Mouse (Mus musculus) olfactory bulb, adult 2 months (tissue): ENCODE results near the gene Rrp8.

Experiments used
- CTCF ChIP-seq: fragments of 200-500 bp; IDR thresholded peaks from 2 replicates; pipeline ENCODE4 v1.5.1; 2012; ENCODE audit warnings: low read depth, mild to moderate bottlenecking, low read length, moderate library complexity; ENCODE audit not compliant: insufficient read depth
- POLR2A ChIP-seq: fragments of 200-500 bp; IDR thresholded peaks from 2 replicates; pipeline ENCODE4 v1.6.1; 2012; ENCODE audit warnings: mild to moderate bottlenecking, low read depth, low read length, moderate library complexity; ENCODE audit not compliant: insufficient read depth

DNA sequence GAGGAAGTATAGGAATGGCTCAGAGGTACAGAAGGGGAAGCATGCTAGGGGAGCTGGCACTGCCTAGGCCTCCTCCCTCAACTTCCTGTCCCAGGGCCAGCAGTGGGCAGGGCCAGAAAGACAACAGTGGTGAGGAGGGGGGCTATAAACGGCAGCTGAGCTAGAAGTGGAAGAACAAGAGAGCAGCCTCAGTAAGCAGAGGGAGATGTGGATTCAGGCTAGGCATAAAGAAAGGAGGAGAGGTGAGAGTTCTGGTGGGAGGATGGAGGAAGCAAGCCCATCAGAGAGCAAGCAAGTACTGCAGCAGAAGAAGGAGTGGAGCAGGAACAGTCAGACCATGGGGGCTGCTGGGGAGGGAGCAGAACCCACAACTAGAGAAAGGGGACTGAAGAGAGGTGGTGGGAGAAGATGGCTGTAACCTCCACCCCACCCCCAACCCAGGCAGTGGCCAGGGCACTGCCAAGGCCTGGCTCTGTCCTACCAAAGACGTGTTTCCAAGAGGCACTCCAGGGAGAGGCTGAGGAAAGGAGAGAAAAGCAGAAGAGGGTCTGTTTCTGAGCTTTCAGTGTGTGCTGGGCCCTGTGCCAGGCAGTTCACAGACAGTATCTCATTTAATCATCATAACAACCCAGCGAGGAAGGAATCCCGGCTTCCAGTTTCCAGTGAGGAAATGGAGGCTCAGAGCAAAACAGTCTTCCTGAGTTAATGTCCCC lies 41.5 kb upstream of the Rrp8 start:
- TF ChIP-seq POLR2A (no peak), CTCF (no peak)
